Mouse (Mus musculus): ENCODE measurements around the gene Fbxw7. TPM values are rescaled to one million over a fixed set of nuclear protein-coding genes. Genes with fewer than 3 reads are reported as not detected.

The Fbxw7 gene
- polyA plus RNA-seq, 1 experiment: 3.4 TPM

DNA sequence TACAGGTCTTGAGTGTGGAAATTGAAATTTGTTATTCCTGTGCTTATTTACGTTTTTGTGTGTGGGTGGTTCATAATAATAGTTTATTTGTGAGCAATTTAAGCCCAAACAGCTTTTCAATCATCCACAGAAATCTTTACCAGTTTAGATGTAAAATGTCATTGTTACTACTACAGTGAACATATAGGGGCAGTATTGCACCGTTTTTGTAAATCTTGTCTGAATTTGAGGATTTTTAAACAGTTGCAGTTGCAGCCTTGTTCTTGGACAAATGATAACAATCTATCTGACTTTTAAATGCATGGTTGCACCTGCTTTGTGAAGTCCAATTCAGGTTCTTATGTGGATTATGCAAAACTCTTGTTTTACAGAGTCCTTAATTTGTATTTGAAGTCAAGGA lies 121.2 kb downstream of the Fbxw7 start:
- no peaks in the 10 kb centered on the region for H3K27me3 ChIP-seq (ENCODE audit: control insufficient read depth, insufficient read depth, low read length)
- no peaks in the 10 kb centered on the region for H3K4me1 ChIP-seq (ENCODE audit: control insufficient read depth, insufficient read depth, insufficient read length)
- DNase-seq (ENCODE audit: low read depth in 1 of 2, low spot score in 2 of 2): no peak
- H3K27ac ChIP-seq (ENCODE audit: insufficient read depth, low read length): no peak overlapping the region
- WGBS: 38% methylated on average over 2 of the region's 2 CpGs
- H3K4me3 ChIP-seq (ENCODE audit: extremely low read depth, insufficient read depth, insufficient read length): no peak overlapping the region
- TF ChIP-seq CTCF (IDR thresholded peaks at IDR 0.05; ENCODE audit: extremely low read depth, insufficient read depth, insufficient read length, insufficient replicate concordance): no peak
- no peak for TF ChIP-seq POLR2A (IDR thresholded peaks at IDR 0.05; ENCODE audit: low read depth, low read length)
- H3K36me3 ChIP-seq (ENCODE audit: control insufficient read depth, insufficient read depth, low read length): no peaks in the 10 kb centered on the region

DNA sequence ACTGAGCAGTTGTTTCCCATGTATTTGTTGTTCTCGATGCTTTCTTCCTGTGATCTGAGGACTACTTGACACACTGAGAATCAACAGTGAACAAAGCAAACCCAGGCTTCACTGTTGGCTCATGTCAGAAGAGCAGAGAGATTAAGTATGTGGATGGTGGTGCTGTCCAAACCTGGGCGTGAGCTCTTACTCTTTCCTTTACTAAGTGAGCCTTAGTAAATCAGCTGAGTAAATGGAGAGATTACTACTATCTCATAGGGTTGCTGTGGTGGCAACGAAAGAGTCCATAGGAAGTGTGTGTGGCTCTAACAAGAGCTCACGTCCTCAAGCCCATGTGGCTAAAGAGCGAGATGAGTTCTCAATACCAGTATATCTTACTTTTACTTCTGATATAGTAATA lies 121.9 kb downstream of the Fbxw7 start:
- 82% methylated on average over 5 of the region's 5 CpGs for WGBS
- no peak for DNase-seq (ENCODE audit: low read depth in 1 of 2, low spot score in 2 of 2)
- Histone ChIP-seq H3K36me3 (ENCODE audit: control insufficient read depth, insufficient read depth, low read length) (no peaks in the 10 kb centered on the region), H3K27ac (ENCODE audit: insufficient read depth, low read length) (no peak overlapping the region), H3K4me1 (ENCODE audit: control insufficient read depth, insufficient read depth, insufficient read length) (peaks cover 2% of the 10 kb centered on the region; the same call in 1 of the 2 replicates), H3K27me3 (ENCODE audit: control insufficient read depth, insufficient read depth, low read length) (no peaks in the 10 kb centered on the region), H3K4me3 (ENCODE audit: extremely low read depth, insufficient read depth, insufficient read length) (no peak overlapping the region)
- TF ChIP-seq CTCF (IDR thresholded peaks at IDR 0.05; ENCODE audit: extremely low read depth, insufficient read depth, insufficient read length, insufficient replicate concordance) (no peak), POLR2A (IDR thresholded peaks at IDR 0.05; ENCODE audit: low read depth, low read length) (no peak)

DNA sequence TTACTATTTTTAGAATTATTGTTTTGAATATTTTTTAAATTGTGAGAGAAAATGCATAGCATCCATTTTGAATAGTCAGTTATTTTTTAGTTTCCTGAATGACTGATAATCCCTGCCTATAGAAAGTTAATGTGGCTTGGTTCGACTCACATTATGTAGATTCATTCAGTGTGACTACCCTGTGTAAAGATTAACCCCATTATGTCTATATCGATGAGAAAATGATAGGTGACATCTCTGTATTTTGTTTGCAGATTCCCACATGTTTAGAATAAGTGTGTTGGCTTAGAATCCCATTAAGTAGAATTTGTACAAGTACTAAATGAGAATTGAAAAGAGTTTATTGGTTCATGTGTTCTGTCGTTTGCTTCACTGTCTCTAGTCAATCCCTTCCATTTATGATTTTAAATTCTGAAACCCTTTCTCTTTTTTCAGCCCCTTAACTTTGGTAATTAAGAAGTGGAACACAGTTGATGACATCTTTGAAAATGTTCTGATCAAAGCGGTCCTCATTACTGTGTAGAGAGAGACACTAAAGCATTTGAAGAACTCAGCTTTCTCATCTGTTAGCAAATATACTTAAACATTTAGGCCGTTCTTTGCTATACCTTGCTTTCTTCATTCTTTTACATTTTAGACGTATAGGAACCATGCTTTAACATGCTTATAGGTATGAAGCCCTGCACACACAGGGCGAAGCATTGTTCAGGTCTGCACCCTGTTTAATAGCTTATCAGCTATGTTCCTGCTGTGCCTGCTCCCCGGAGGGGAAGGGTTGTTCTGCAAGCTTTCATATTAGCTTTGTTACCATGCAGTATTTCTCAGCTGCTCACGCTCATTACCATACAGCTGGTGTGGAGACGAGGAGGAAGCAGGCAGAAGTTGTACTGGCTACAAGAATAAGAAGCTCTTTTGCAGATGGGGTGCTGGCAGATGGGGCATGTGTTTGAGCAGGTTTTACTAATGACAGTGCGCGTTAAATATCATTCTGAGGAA lies 122.6 kb downstream of the Fbxw7 start:
- TF ChIP-seq POLR2A (IDR thresholded peaks at IDR 0.05; ENCODE audit: low read depth, low read length): no peak
- no peak for TF ChIP-seq CTCF (IDR thresholded peaks at IDR 0.05; ENCODE audit: extremely low read depth, insufficient read depth, insufficient read length, insufficient replicate concordance)
- H3K36me3 ChIP-seq (ENCODE audit: control insufficient read depth, insufficient read depth, low read length): no peaks in the 10 kb centered on the region
- WGBS: 67% methylated on average over 12 of the region's 12 CpGs
- DNase-seq (ENCODE audit: low read depth in 1 of 2, low spot score in 2 of 2): no peak
- H3K4me3 ChIP-seq (ENCODE audit: extremely low read depth, insufficient read depth, insufficient read length): no peak overlapping the region
- H3K27ac ChIP-seq (ENCODE audit: insufficient read depth, low read length): no peak overlapping the region
- H3K4me1 ChIP-seq (ENCODE audit: control insufficient read depth, insufficient read depth, insufficient read length): peaks cover 3% of the 10 kb centered on the region; the same call in 1 of the 2 replicates
- H3K27me3 ChIP-seq (ENCODE audit: control insufficient read depth, insufficient read depth, low read length): no peaks in the 10 kb centered on the region

DNA sequence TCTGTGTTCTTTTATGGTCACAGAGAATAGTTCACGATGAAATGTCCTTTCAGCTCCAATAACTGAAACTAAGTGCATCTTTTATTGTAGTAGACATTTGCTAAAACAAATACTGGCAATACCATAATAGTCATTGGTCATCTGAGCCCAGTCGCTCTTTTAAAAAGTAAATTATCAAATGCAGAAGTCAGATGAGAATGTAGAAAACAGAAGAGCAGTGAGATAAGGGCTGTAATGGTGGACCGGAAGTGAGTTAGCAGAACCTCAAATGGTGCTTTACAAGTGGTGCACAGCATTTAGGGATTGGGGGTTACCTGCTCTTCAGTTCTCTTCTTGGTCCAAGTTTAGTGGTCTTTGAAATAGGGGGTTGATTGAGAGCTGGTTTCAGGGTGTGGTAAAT lies 129.9 kb downstream of the Fbxw7 start:
- DNase-seq (ENCODE audit: low read depth in 1 of 2, low spot score in 2 of 2): no peak
- H3K4me1 ChIP-seq (ENCODE audit: control insufficient read depth, insufficient read depth, insufficient read length): peaks cover 3% of the 10 kb centered on the region; the same call in 1 of the 2 replicates
- TF ChIP-seq CTCF (IDR thresholded peaks at IDR 0.05; ENCODE audit: extremely low read depth, insufficient read depth, insufficient read length, insufficient replicate concordance) (no peak), POLR2A (IDR thresholded peaks at IDR 0.05; ENCODE audit: low read depth, low read length) (no peak)
- H3K36me3 ChIP-seq (ENCODE audit: control insufficient read depth, insufficient read depth, low read length): no peaks in the 10 kb centered on the region
- no peak overlapping the region for H3K4me3 ChIP-seq (ENCODE audit: extremely low read depth, insufficient read depth, insufficient read length)
- H3K27me3 ChIP-seq (ENCODE audit: control insufficient read depth, insufficient read depth, low read length): no peaks in the 10 kb centered on the region
- 61% methylated on average over 3 of the region's 3 CpGs for WGBS
- no peak overlapping the region for H3K27ac ChIP-seq (ENCODE audit: insufficient read depth, low read length)

DNA sequence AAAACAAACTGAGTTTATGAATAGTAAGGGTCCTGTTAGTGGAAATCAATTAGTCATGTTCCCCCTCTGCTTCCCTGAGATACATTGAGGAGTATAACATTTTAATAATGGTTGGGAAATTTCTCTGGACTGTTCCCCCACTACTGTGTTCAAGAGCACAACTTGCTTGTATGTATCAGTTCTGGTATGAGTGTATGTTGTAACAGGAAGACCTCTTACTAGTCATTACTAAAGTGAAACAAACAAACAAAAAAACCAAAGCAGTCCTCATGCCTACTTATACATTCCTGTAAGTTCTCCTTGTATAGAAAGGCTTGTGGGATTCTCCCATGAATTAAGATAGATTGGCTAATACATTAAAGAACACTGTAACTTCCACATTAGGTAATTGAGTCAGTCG lies 131.3 kb downstream of the Fbxw7 start:
- DNase-seq (ENCODE audit: low read depth in 1 of 2, low spot score in 2 of 2): no peak
- peaks cover 3% of the 10 kb centered on the region; the same call in 1 of the 2 replicates for H3K4me1 ChIP-seq (ENCODE audit: control insufficient read depth, insufficient read depth, insufficient read length)
- no peaks in the 10 kb centered on the region for H3K27me3 ChIP-seq (ENCODE audit: control insufficient read depth, insufficient read depth, low read length)
- no peak for TF ChIP-seq POLR2A (IDR thresholded peaks at IDR 0.05; ENCODE audit: low read depth, low read length)
- no peak for TF ChIP-seq CTCF (IDR thresholded peaks at IDR 0.05; ENCODE audit: extremely low read depth, insufficient read depth, insufficient read length, insufficient replicate concordance)
- 84% methylated on average over 1 of the region's 1 CpGs for WGBS
- no peak overlapping the region for H3K4me3 ChIP-seq (ENCODE audit: extremely low read depth, insufficient read depth, insufficient read length)
- no peak overlapping the region for H3K27ac ChIP-seq (ENCODE audit: insufficient read depth, low read length)
- no peaks in the 10 kb centered on the region for H3K36me3 ChIP-seq (ENCODE audit: control insufficient read depth, insufficient read depth, low read length)

DNA sequence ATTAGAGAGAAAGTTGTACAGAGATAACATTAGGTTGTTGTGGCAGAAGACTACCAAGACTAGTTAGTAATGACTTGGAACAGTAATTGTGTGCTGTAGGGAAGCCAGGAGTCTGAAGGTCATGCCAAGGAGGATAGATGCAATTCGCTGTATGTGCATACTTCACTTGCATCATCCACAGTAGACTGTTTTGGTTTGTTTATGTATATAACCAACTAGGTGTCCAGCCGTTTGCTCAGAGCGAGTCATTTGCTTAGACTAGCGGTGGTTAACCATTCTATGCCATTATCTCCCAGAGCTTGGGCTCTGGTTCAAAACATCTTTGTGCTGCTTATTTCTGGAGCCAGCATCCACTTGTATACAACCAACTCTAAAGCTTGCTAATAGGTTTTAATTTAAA lies 134.3 kb downstream of the Fbxw7 start:
- no peak for DNase-seq (ENCODE audit: low read depth in 1 of 2, low spot score in 2 of 2)
- 94% methylated on average over 4 of the region's 4 CpGs for WGBS
- no peaks in the 10 kb centered on the region for H3K27me3 ChIP-seq (ENCODE audit: control insufficient read depth, insufficient read depth, low read length)

DNA sequence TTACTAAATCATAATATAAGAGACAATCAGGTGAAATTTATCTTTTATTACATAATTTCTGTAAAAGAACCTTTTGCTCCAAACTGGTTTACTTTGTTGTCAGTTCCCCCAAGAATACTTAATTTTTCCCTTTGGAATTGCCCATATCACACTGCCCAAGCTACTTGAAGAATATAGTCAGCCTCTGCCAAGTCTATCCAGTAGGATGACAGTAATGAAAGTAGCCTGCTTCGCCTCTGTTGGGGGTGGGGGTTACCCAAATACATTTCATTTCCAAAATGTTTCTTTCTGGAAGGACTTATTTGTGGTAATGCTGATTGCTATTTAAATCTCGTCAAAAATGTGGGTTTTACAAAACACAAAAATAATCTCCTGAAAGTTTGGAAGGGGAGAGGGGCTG lies 136.6 kb downstream of the Fbxw7 start:
- no peak for TF ChIP-seq CTCF (IDR thresholded peaks at IDR 0.05; ENCODE audit: extremely low read depth, insufficient read depth, insufficient read length, insufficient replicate concordance)
- no peak for TF ChIP-seq POLR2A (IDR thresholded peaks at IDR 0.05; ENCODE audit: low read depth, low read length)
- Histone ChIP-seq H3K36me3 (ENCODE audit: control insufficient read depth, insufficient read depth, low read length) (0 out of 2 replicates have a peak, but pooled peaks cover 2% of the 10 kb centered on the region), H3K27ac (ENCODE audit: insufficient read depth, low read length) (no peak overlapping the region), H3K4me3 (ENCODE audit: extremely low read depth, insufficient read depth, insufficient read length) (no peak overlapping the region), H3K4me1 (ENCODE audit: control insufficient read depth, insufficient read depth, insufficient read length) (no peaks in the 10 kb centered on the region), H3K27me3 (ENCODE audit: control insufficient read depth, insufficient read depth, low read length) (no peaks in the 10 kb centered on the region)
- WGBS: 79% methylated on average over 2 of the region's 2 CpGs
- DNase-seq (ENCODE audit: low read depth in 1 of 2, low spot score in 2 of 2): no peak

More for the DNA sequence above, 134.3 kb downstream of the Fbxw7 start:
- Histone ChIP-seq H3K36me3 (ENCODE audit: control insufficient read depth, insufficient read depth, low read length) (no peaks in the 10 kb centered on the region), H3K27ac (ENCODE audit: insufficient read depth, low read length) (no peak overlapping the region), H3K4me1 (ENCODE audit: control insufficient read depth, insufficient read depth, insufficient read length) (no peaks in the 10 kb centered on the region), H3K4me3 (ENCODE audit: extremely low read depth, insufficient read depth, insufficient read length) (no peak overlapping the region)
- TF ChIP-seq POLR2A (IDR thresholded peaks at IDR 0.05; ENCODE audit: low read depth, low read length) (no peak), CTCF (IDR thresholded peaks at IDR 0.05; ENCODE audit: extremely low read depth, insufficient read depth, insufficient read length, insufficient replicate concordance) (no peak)

Data from spleen, adult 2 months (tissue).